Mouse (Mus musculus): Measurements from ENCODE around the gene Sost. TPM values are rescaled to one million over a fixed set of nuclear protein-coding genes. Genes with fewer than 3 reads are reported as not detected.

Sost gene
- polyA plus RNA-seq, 1 experiment = 1.4 TPM

DNA sequence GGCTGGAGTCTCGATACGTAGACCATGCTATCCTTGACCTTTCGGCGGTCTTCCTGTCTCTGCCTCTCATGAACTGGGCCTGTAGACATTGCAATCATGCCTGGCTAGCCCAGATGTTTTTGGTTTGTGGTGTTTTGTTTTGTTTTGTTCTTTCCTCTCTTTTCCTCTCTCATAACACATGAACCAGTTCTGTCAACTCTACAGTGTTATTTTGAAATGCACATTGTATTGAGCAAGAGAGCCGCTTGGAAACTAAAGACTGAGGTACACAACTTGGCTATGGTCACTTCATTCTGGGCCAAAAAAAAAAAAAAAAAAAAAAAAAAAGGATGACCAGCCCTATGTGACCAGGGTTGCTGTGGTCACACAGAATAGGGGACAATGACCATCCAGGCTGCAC lies 5.8 kb upstream of the Sost start:
- 88% methylated on average over 5 of the region's 5 CpGs for WGBS
- Histone ChIP-seq H3K4me3 (replicated peaks; ENCODE audit: insufficient read depth, low read depth, low read length) (no peak overlapping the region), H3K27ac (ENCODE audit: insufficient read depth, low read length) (no peak overlapping the region), H3K27me3 (ENCODE audit: control insufficient read depth, insufficient read depth, low read length) (no peaks in the 10 kb centered on the region), H3K4me1 (ENCODE audit: control insufficient read depth, insufficient read depth, low read length) (peaks cover 18% of the 10 kb centered on the region; the same call in 1 of the 2 replicates)
- TF ChIP-seq POLR2A (IDR thresholded peaks at IDR 0.05; ENCODE audit: borderline replicate concordance, insufficient read depth, low read length) = no peak
- no peak for TF ChIP-seq CTCF (IDR thresholded peaks at IDR 0.05; ENCODE audit: borderline replicate concordance, insufficient read depth, low read depth, low read length)
- DNase-seq = no peak

DNA sequence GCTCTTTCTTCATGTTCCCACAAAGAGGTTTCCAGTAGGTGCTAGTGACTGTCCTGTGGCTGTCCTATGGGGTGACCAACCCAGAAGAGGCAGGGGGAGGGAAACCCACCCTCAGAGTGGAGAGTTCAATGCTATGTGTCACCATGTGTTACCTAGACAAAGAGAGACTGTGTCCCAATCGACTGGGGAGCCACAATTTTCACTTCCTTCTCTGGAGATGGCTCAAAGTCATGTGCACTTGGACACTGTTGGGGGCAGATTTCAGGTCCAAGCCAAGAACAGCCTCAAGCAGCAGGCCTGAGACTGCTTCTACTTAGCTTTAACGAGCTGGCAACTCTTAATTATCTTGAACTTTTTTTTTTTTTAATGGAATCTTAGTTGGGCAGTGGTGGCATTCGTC lies 5.3 kb upstream of the Sost start:
- H3K27ac ChIP-seq (ENCODE audit: insufficient read depth, low read length) = no peak overlapping the region
- TF ChIP-seq CTCF (IDR thresholded peaks at IDR 0.05; ENCODE audit: borderline replicate concordance, insufficient read depth, low read depth, low read length) = no peak
- no peak for TF ChIP-seq POLR2A (IDR thresholded peaks at IDR 0.05; ENCODE audit: borderline replicate concordance, insufficient read depth, low read length)
- no peak overlapping the region for H3K4me3 ChIP-seq (replicated peaks; ENCODE audit: insufficient read depth, low read depth, low read length)
- DNase-seq = no peak
- peaks cover 18% of the 10 kb centered on the region; the same call in 1 of the 2 replicates for H3K4me1 ChIP-seq (ENCODE audit: control insufficient read depth, insufficient read depth, low read length)
- no peaks in the 10 kb centered on the region for H3K27me3 ChIP-seq (ENCODE audit: control insufficient read depth, insufficient read depth, low read length)
- 59% methylated on average over 3 of the region's 3 CpGs for WGBS

DNA sequence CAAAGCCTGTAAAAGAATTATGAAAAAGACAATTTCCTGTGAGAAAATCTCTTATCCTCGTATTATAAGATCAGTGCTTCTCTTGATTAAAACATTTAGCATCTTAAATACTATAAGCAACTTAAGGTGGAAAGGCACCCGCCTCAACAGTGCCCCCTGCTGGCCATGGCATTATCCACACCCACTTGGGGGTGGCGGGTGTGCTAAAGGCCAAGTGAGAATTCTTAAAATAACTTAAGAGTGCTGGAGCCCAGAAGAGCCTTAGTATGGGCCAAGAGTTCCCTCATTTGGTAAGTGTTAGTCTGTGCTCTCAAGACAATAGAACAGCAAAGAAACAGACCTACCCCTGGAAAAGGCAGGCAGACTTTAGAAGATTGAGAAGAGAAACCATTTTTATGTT lies 4.6 kb upstream of the Sost start:
- Histone ChIP-seq H3K27me3 (ENCODE audit: control insufficient read depth, insufficient read depth, low read length) (no peaks in the 10 kb centered on the region), H3K27ac (ENCODE audit: insufficient read depth, low read length) (no peak overlapping the region), H3K4me1 (ENCODE audit: control insufficient read depth, insufficient read depth, low read length) (peaks cover 18% of the 10 kb centered on the region; the same call in 1 of the 2 replicates), H3K4me3 (replicated peaks; ENCODE audit: insufficient read depth, low read depth, low read length) (no peak overlapping the region)
- peak; percentile 57 for TF ChIP-seq CTCF (IDR thresholded peaks at IDR 0.05; ENCODE audit: borderline replicate concordance, insufficient read depth, low read depth, low read length)
- TF ChIP-seq POLR2A (IDR thresholded peaks at IDR 0.05; ENCODE audit: borderline replicate concordance, insufficient read depth, low read length) = no peak
- WGBS = 53% methylated on average over 3 of the region's 3 CpGs
- peak in 1 of 2 experiments; percentile 25 for DNase-seq

DNA sequence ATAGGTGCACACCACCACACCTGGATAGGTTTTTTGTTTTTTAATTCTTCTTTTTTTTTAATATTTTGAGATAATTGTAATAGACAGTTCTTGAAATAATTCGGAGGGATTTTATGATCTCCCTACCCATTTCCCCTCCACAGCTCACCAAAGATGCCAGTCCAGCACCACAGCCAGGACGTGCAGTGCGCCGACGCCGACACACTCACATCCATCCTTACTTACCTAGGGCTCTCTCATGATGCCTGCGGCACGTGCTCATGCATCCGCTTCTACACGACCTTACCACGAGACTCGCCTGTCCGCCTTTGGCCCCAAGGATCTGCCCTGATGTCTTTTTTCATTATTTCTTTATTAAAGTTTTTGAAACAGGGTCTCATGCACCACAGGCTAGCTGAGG lies 3.0 kb upstream of the Sost start:
- no peaks in the 10 kb centered on the region for H3K27me3 ChIP-seq (ENCODE audit: control insufficient read depth, insufficient read depth, low read length)
- peaks cover 17% of the 10 kb centered on the region; the same call in 1 of the 2 replicates for H3K4me1 ChIP-seq (ENCODE audit: control insufficient read depth, insufficient read depth, low read length)
- DNase-seq = no peak
- WGBS = 84% methylated on average over 13 of the region's 13 CpGs
- no peak overlapping the region for H3K4me3 ChIP-seq (replicated peaks; ENCODE audit: insufficient read depth, low read depth, low read length)
- TF ChIP-seq POLR2A (IDR thresholded peaks at IDR 0.05; ENCODE audit: borderline replicate concordance, insufficient read depth, low read length) (no peak), CTCF (IDR thresholded peaks at IDR 0.05; ENCODE audit: borderline replicate concordance, insufficient read depth, low read depth, low read length) (no peak)
- H3K27ac ChIP-seq (ENCODE audit: insufficient read depth, low read length) = no peak overlapping the region

DNA sequence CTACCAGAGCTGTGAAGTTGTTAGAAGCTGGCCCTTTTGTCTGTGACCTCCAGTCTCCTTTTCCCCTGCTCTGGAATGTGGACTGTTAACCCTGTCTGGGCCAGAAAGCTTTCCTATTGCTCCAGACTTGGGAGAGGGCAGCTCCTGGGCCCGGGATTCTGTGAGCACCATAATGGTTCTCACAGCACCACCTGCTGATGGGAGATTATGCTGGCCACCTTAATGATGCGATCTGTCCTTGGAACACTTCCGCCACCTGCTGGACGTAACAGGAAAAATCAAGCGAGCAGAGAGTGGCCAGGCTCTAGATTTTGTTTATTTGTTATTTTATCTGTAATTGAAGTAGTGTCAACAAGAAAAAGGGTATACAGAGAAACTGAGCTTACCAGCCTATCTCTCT lies 2.0 kb upstream of the Sost start:
- peaks cover 9% of the 10 kb centered on the region; the same call in 1 of the 2 replicates for H3K4me1 ChIP-seq (ENCODE audit: control insufficient read depth, insufficient read depth, low read length)
- DNase-seq = peak; percentile 83 to 86
- 1% methylated on average over 5 of the region's 5 CpGs for WGBS
- H3K27ac ChIP-seq (ENCODE audit: insufficient read depth, low read length) = no peak overlapping the region
- H3K4me3 ChIP-seq (replicated peaks; ENCODE audit: insufficient read depth, low read depth, low read length) = no peak overlapping the region
- H3K27me3 ChIP-seq (ENCODE audit: control insufficient read depth, insufficient read depth, low read length) = no peaks in the 10 kb centered on the region
- TF ChIP-seq CTCF (IDR thresholded peaks at IDR 0.05; ENCODE audit: borderline replicate concordance, insufficient read depth, low read depth, low read length) (peak; percentile 100), POLR2A (IDR thresholded peaks at IDR 0.05; ENCODE audit: borderline replicate concordance, insufficient read depth, low read length) (no peak)

DNA sequence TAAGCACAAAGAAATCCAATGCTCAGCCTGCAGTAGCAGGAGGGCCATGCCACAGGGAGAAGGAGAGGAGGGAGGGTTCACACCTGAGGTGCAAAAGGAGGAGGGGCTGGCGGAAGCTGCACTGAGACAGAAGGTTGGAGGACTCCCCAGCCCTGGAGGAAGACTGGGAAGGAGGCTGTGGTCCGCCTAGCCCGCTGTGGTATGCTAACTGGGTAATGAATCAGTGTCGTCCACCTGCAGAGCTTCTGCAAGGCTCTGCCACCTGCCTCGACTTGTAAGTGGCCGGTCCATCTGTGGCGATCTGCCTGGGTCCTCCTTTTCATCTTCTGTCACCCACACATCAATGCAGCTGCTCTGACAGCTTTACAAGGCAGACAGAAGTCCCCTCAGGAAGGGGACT lies 1.5 kb upstream of the Sost start:
- Histone ChIP-seq H3K4me3 (replicated peaks; ENCODE audit: insufficient read depth, low read depth, low read length) (no peak overlapping the region), H3K4me1 (ENCODE audit: control insufficient read depth, insufficient read depth, low read length) (peaks cover 6% of the 10 kb centered on the region; the same call in 1 of the 2 replicates), H3K27me3 (ENCODE audit: control insufficient read depth, insufficient read depth, low read length) (no peaks in the 10 kb centered on the region), H3K27ac (ENCODE audit: insufficient read depth, low read length) (no peak overlapping the region)
- TF ChIP-seq CTCF (IDR thresholded peaks at IDR 0.05; ENCODE audit: borderline replicate concordance, insufficient read depth, low read depth, low read length) (no peak), POLR2A (IDR thresholded peaks at IDR 0.05; ENCODE audit: borderline replicate concordance, insufficient read depth, low read length) (no peak)
- no peak for DNase-seq
- 28% methylated on average over 7 of the region's 7 CpGs for WGBS

DNA sequence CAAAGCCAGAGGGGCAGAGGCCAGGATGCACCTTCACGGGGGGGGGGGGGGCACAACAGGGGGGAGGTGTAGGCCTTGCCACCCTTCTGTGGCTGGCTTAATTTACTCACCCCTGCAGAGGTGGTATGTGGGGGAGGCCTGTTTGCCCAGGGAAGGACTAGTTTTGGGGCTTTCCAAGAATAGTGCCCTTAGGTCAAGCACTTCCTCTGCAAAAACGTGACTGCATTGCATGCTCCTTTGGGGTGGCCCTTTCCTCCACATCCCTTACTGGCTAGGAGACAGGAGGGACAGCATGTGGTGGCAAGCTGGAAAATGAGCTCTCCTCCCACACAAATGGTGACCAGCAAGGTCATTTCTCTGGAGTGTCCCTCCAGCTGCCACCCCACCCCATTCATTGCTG lies 1.3 kb downstream of the Sost start:
- TF ChIP-seq CTCF (IDR thresholded peaks at IDR 0.05; ENCODE audit: borderline replicate concordance, insufficient read depth, low read depth, low read length) = no peak
- no peak for TF ChIP-seq POLR2A (IDR thresholded peaks at IDR 0.05; ENCODE audit: borderline replicate concordance, insufficient read depth, low read length)
- H3K4me3 ChIP-seq (replicated peaks; ENCODE audit: insufficient read depth, low read depth, low read length) = no peak overlapping the region
- DNase-seq = no peak
- WGBS = 46% methylated on average over 2 of the region's 2 CpGs
- H3K27me3 ChIP-seq (ENCODE audit: control insufficient read depth, insufficient read depth, low read length) = no peaks in the 10 kb centered on the region
- peaks cover 6% of the 10 kb centered on the region; the same call in 1 of the 2 replicates for H3K4me1 ChIP-seq (ENCODE audit: control insufficient read depth, insufficient read depth, low read length)
- H3K27ac ChIP-seq (ENCODE audit: insufficient read depth, low read length) = no peak overlapping the region

DNA sequence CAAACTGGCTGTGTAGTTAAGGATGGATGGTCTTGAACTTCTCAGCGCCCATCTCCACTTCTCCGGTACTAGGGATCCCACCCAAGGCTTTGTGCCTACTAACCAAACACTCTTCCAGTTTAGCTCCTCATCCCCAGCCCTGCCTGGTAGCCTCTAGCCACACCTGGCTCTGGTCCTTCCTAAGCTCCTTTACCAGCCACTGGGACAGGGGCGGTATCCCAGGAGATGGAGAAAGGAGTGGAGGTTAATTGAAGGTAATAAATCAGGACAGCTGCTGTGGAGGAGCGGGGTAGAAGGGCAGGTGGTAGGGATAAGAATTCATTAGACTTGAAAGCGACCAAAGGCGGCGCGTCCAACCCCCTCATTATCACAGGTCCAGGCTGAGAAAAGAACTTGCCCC lies 2.2 kb downstream of the Sost start:
- TF ChIP-seq POLR2A (IDR thresholded peaks at IDR 0.05; ENCODE audit: borderline replicate concordance, insufficient read depth, low read length) = no peak
- no peak overlapping the region for H3K4me3 ChIP-seq (replicated peaks; ENCODE audit: insufficient read depth, low read depth, low read length)
- WGBS = 75% methylated on average over 8 of the region's 8 CpGs
- H3K4me1 ChIP-seq (ENCODE audit: control insufficient read depth, insufficient read depth, low read length) = peaks cover 6% of the 10 kb centered on the region; the same call in 1 of the 2 replicates
- no peak overlapping the region for H3K27ac ChIP-seq (ENCODE audit: insufficient read depth, low read length)
- no peak for DNase-seq
- H3K27me3 ChIP-seq (ENCODE audit: control insufficient read depth, insufficient read depth, low read length) = no peaks in the 10 kb centered on the region

Data from cerebellum, adult 2 months (tissue).